21 mouse cellular contexts compared by ENCODE assay signal in genomic region chr19:41696443-41696842, GRCm38 (mm10). TPM values are rescaled to one million over a fixed set of nuclear protein-coding genes. Genes with fewer than 3 reads are reported as not detected.
DNase-seq lines count a peak whose midpoint lies in the region; ATAC-seq and TF ChIP-seq lines count a peak whose summit lies in the region.
"Had no signal": no experiment of that assay in that cellular context is flagged by ENCODE, and none has a peak within 500 bp of the region (broad histone marks: within the 10 kb centered on the region; RNA-seq: fewer than 3 reads in every experiment).

No protein-coding gene starts in this region.

- H3K4me3 ChIP-seq in forebrain, embryonic 10.5 days, result no peak overlapping the region
- H3K4me3 ChIP-seq in forebrain, embryonic 13.5 days, result no peak overlapping the region
- no peak overlapping the region for H3K4me3 ChIP-seq in layer of hippocampus, adult 2 months
- no peak overlapping the region for H3K4me3 ChIP-seq in neural tube, embryonic 13.5 days
- H3K4me3 ChIP-seq: forebrain, embryonic 15.5 days; heart, embryonic 12.5 days; heart, embryonic 15.5 days; hindbrain, embryonic 12.5 days had no signal

- H3K27ac ChIP-seq in forebrain, embryonic 10.5 days, result peak overlapping the region; percentile 81; the same call in 1 of the 2 replicates
- no peak overlapping the region for H3K27ac ChIP-seq in forebrain, embryonic 13.5 days
- H3K27ac ChIP-seq in layer of hippocampus, adult 2 months, result peak overlapping the region; percentile 91
- peak overlapping the region; percentile 74; the same call in 1 of the 2 replicates for H3K27ac ChIP-seq in neural tube, embryonic 13.5 days (replicated peaks)
- H3K27ac ChIP-seq: heart, embryonic 15.5 days had no signal

- H3K36me3 ChIP-seq in forebrain, embryonic 10.5 days (replicated peaks), result no peaks in the 10 kb centered on the region
- H3K36me3 ChIP-seq in forebrain, embryonic 13.5 days (ENCODE audit: poor library complexity, severe bottlenecking), result no peaks in the 10 kb centered on the region
- H3K36me3 ChIP-seq in neural tube, embryonic 13.5 days, result no peaks in the 10 kb centered on the region
- H3K36me3 ChIP-seq: forebrain, embryonic 15.5 days; heart, embryonic 12.5 days; heart, embryonic 15.5 days; hindbrain, embryonic 12.5 days had no signal

- no peak overlapping the region for H3K9ac ChIP-seq in forebrain, embryonic 13.5 days
- no peak overlapping the region for H3K9ac ChIP-seq in neural tube, embryonic 13.5 days
- H3K9ac ChIP-seq: forebrain, embryonic 15.5 days; heart, embryonic 12.5 days; heart, embryonic 15.5 days; hindbrain, embryonic 12.5 days had no signal

- H3K4me2 ChIP-seq in forebrain, embryonic 13.5 days, result no peak overlapping the region
- H3K4me2 ChIP-seq in neural tube, embryonic 13.5 days, result no peak overlapping the region
- H3K4me2 ChIP-seq: forebrain, embryonic 15.5 days; heart, embryonic 12.5 days; heart, embryonic 15.5 days; hindbrain, embryonic 12.5 days had no signal

- no peak for TF ChIP-seq CTCF in layer of hippocampus, adult 2 months (conservative IDR thresholded peaks at IDR 0.05)

- H3K27me3 ChIP-seq in forebrain, embryonic 10.5 days (ENCODE audit: poor library complexity, severe bottlenecking), result peaks cover 60% of the 10 kb centered on the region
- H3K27me3 ChIP-seq in forebrain, embryonic 13.5 days, result no peaks in the 10 kb centered on the region
- peaks cover 18% of the 10 kb centered on the region for H3K27me3 ChIP-seq in neural tube, embryonic 13.5 days
- H3K27me3 ChIP-seq: forebrain, embryonic 15.5 days had no signal

- no peak for ATAC-seq in forebrain, embryonic 13.5 days
- ATAC-seq in neural tube, embryonic 13.5 days (ENCODE audit: low read depth), result no peak
- ATAC-seq: forebrain, embryonic 15.5 days; inflammation-experienced regulatory T-cells, adult 6 months had no signal

- H3K9me3 ChIP-seq in forebrain, embryonic 10.5 days, result no peaks in the 10 kb centered on the region
- H3K9me3 ChIP-seq in forebrain, embryonic 13.5 days (replicated peaks), result no peaks in the 10 kb centered on the region
- no peaks in the 10 kb centered on the region for H3K9me3 ChIP-seq in neural tube, embryonic 13.5 days
- H3K9me3 ChIP-seq: forebrain, embryonic 15.5 days; heart, embryonic 12.5 days; heart, embryonic 15.5 days; hindbrain, embryonic 12.5 days had no signal

- peaks cover 79% of the 10 kb centered on the region for H3K4me1 ChIP-seq in forebrain, embryonic 10.5 days
- H3K4me1 ChIP-seq in forebrain, embryonic 13.5 days, result peaks cover 78% of the 10 kb centered on the region
- H3K4me1 ChIP-seq in neural tube, embryonic 13.5 days (replicated peaks), result peaks cover 90% of the 10 kb centered on the region

- no peak for DNase-seq in forebrain, embryonic 10.5 days (ENCODE audit: extremely low spot score, low spot score)
- DNase-seq in layer of hippocampus, adult 2 months (ENCODE audit: low spot score in 2 of 2), result no peak
- no peak for DNase-seq in layer of hippocampus, postnatal 25 days (ENCODE audit: extremely low spot score in 1 of 2, low spot score in 1 of 2)
- no peak for DNase-seq in neural tube, embryonic 10.5 days (ENCODE audit: extremely low spot score, low spot score)
- DNase-seq in brain, adult 2 months (ENCODE audit: low read depth, low spot score), result peak; percentile 43
- DNase-seq in thymus, postnatal 10 days (ENCODE audit: low spot score in 2 of 2), result no peak
- DNase-seq: adrenal gland, postnatal 14 days; cerebellum, adult 11-12 months; cerebellum, adult 8-10 months; cerebellum, postnatal 14 days; gastrocnemius, postnatal 25 days; heart, adult 18-20 months; heart, postnatal 10 days; heart, postnatal 36 days had no signal

- WGBS in forebrain, embryonic 10.5 days, result 89% methylated on average over 9 of the region's 9 CpGs
- 90% methylated on average over 9 of the region's 9 CpGs for WGBS in forebrain, embryonic 13.5 days
- WGBS in neural tube, embryonic 13.5 days, result 90% methylated on average over 9 of the region's 9 CpGs

RNA-seq across cellular contexts. Expression of gene Slit1, which starts 47.0 kb away (rescaled TPM):
- 0.73 and 1.4 TPM in 2 replicates for polyA plus RNA-seq in forebrain, embryonic 10.5 days (2016; fragmentation: Nextera tagmentation; extraction: Ambion mirVana)
- polyA plus RNA-seq in forebrain, embryonic 13.5 days (2015; fragmentation: Nextera tagmentation; extraction: Ambion mirVana), result 13.9 and 14.4 TPM in 2 replicates
- total RNA-seq in layer of hippocampus, adult 2 months (2021), result 100 to 1,000 TPM; 232 to 244 TPM
- 100 to 1,000 TPM; 180 to 224 TPM for total RNA-seq in layer of hippocampus, postnatal 25 days (2021)
- polyA plus RNA-seq in neural tube, embryonic 13.5 days (2015; fragmentation: Nextera tagmentation; extraction: Ambion mirVana), result 34.2 and 35.8 TPM in 2 replicates
- polyA plus RNA-seq: inflammation-experienced regulatory T-cells, adult 6 months had no signal
